Mouse (Mus musculus) liver, adult 2 months (tissue): ENCODE data around the gene Gucy2d.

Experiments
- CTCF ChIP-seq: fragments of 200-500 bp; IDR thresholded peaks from 2 replicates; pipeline ENCODE4 v1.5.1; 2011; ENCODE audit warnings: low read depth, low read length, control low read depth
- POLR2A ChIP-seq: fragments of 200-500 bp; IDR thresholded peaks from 2 replicates; pipeline ENCODE4 v1.6.1; 2011; ENCODE audit warnings: low read length, control low read depth; ENCODE audit not compliant: insufficient read depth; ENCODE audit errors: extremely low read depth

- no peak for TF ChIP-seq CTCF
- no peak for TF ChIP-seq POLR2A
These were observed 42.5 kb downstream of the Gucy2d start for GRCm38 (mm10) chr7:98482551-98483267.
